Mouse (Mus musculus): ENCODE results near the gene 4921536K21Rik.

GRCm38 (mm10) chr11:3920476-3920875, 25.6 kb upstream of the 4921536K21Rik start:
- no peak for TF ChIP-seq CTCF (IDR thresholded peaks at IDR 0.05; ENCODE audit: control insufficient read depth, insufficient read depth, insufficient read length)
- no peak for TF ChIP-seq FOSL1 (IDR thresholded peaks at IDR 0.05; ENCODE audit: insufficient read depth, low read length, poor library complexity, severe bottlenecking)
- TF ChIP-seq USF1 (IDR thresholded peaks at IDR 0.05; ENCODE audit: low read depth) = no peak
- TF ChIP-seq MYOG (IDR thresholded peaks at IDR 0.05; ENCODE audit: control insufficient read depth, extremely low read depth, insufficient read length) = no peak
- TF ChIP-seq MYOD1 (IDR thresholded peaks at IDR 0.05; ENCODE audit: control insufficient read depth, insufficient read length, low read depth) = no peak
- TF ChIP-seq CEBPB (IDR thresholded peaks at IDR 0.05; ENCODE audit: low read depth) = no peak
- no peak for TF ChIP-seq MAX (IDR thresholded peaks at IDR 0.05)

Data from C2C12 (cell line).